Mouse (Mus musculus): ENCODE results near the gene Lpar5.

GRCm38 (mm10) chr6:125041047-125041446, 26.7 kb upstream of the Lpar5 start:
- TF ChIP-seq CTCF (IDR thresholded peaks at IDR 0.05; ENCODE audit: low read depth, low read length) (no peak), POLR2A (IDR thresholded peaks at IDR 0.05; ENCODE audit: insufficient read depth, low read length) (no peak)
